Mouse (Mus musculus) G1E (cell line): ENCODE results near the gene Vinac1.

ENCODE experiments used
- CTCF ChIP-seq: IDR thresholded peaks from 2 replicates; pipeline ENCODE4 v1.5.1; 2012; ENCODE audit warnings: low read depth, low read length, inconsistent platforms, mixed read lengths
- GATA1 ChIP-seq: IDR thresholded peaks from 2 replicates; pipeline ENCODE4 v1.6.1; 2012; ENCODE audit warnings: borderline replicate concordance, low read length, inconsistent platforms, mixed read lengths
- POLR2AphosphoS5 ChIP-seq: IDR thresholded peaks from 2 replicates; pipeline ENCODE4 v1.6.1; 2012; ENCODE audit warnings: low read depth, low read length, inconsistent platforms; ENCODE audit not compliant: insufficient replicate concordance
- TAL1 ChIP-seq: conservative IDR thresholded peaks from 2 replicates; pipeline ENCODE4 v1.6.1; 2012; ENCODE audit warnings: low read depth, low read length, inconsistent platforms, mixed read lengths

DNA sequence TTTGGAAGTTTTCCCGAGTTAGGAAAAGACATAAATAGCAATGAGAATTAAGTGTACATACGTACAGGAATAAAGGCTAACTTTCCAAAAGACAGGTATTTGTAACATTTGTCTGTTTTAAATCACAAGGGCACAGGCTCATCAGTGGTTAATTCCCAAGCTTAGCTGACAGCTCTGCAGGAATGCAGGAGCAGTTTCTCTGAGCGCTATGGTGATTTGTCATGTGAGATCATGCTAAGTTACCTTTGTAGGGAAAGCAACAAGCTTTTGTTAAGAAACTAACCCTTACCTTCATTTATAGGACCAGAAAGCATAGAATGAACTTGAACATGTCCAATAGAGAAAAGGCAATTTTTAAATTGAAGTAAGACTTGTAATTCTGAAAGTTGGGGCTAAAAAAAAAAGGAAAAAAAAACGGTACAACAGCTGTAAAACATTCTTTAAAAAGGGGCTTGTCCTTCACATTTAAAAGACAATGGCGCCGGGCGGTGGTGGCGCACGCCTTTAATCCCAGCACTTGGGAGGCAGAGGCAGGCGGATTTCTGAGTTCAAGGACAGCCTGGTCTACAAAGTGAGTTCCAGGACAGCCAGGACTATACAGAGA is 13.6 kb upstream of the Vinac1 start:
- TF ChIP-seq CTCF = no peak
- TF ChIP-seq TAL1 = no peak
- no peak for TF ChIP-seq POLR2AphosphoS5
- TF ChIP-seq GATA1 = no peak
